Mouse (Mus musculus) thymus, adult 2 months (tissue): ENCODE measurements around the gene Acaca.

Source experiments
- CTCF ChIP-seq: fragments of 200-500 bp; IDR thresholded peaks from 2 replicates; pipeline ENCODE4 v1.5.1; 2012; ENCODE audit warnings: mild to moderate bottlenecking, control low read depth, low read length, moderate library complexity, borderline replicate concordance; ENCODE audit not compliant: control insufficient read depth, poor library complexity, insufficient read depth; ENCODE audit errors: extremely low read depth
- POLR2A ChIP-seq: fragments of 200-500 bp; IDR thresholded peaks from 2 replicates; pipeline ENCODE4 v1.6.1; 2012; ENCODE audit warnings: mild to moderate bottlenecking, low read length, control low read depth, moderate library complexity; ENCODE audit not compliant: control insufficient read depth, poor library complexity, insufficient read depth; ENCODE audit errors: extremely low read depth

DNA sequence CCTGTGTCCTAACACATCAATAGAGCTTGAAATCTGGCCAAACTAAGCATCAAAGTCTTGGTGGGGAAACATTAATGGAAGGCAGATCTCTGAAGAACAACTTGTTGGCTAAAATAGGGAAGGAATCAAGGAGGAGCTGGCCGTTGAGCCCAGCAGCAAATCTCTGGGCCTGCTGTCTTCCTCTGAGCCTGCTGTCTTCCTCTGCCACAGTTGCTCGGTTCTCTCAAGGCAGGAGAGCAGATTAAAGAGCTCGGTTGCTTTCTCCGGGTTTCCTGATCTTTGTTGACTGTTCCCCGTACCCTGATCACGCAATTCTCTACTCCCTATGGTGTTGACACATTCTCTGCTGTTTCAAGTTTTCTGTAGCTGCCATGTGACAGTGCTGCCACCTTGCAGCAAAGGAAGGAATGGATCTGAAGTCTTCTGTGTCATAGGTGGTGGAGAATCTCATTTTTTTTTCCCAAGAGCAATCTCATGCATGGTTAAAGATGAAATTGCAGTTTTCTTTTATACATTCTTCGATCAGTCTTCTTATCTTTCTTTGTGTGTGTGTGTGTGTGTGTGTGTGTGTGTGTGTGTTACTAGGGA is 39.3 kb downstream of the Acaca start:
- no peak for TF ChIP-seq CTCF
- no peak for TF ChIP-seq POLR2A
